Mouse (Mus musculus): ENCODE results near the gene Cbx3.

- TF ChIP-seq CTCF (IDR thresholded peaks at IDR 0.05; ENCODE audit: low read depth) = no peak
- no peak for TF ChIP-seq EP300 (IDR thresholded peaks at IDR 0.05; ENCODE audit: low read depth)
Observed at GRCm38 (mm10) chr6:51457283-51457682, 12.9 kb upstream of the Cbx3 start.

Measured in liver, embryonic 14.5 days (tissue).